Mouse (Mus musculus) bone marrow macrophage, adult 2 months (primary cell): ENCODE measurements around the gene Vmn1r188. TPM values are rescaled to one million over a fixed set of nuclear protein-coding genes. Genes with fewer than 3 reads are reported as not detected.
"Not testable (repeated sequence)": the region's sequence is repeated elsewhere in the genome, so short reads cannot be mapped to it uniquely, and the experiment has no call there.

ENCODE experiments used
- H3K27ac ChIP-seq: 2 replicates; pipeline ENCODE4 v1.5.1; 2012; ENCODE audit warnings: low read depth, low read length; ENCODE audit not compliant: insufficient read depth
- H3K4me1 ChIP-seq: 2 replicates; pipeline ENCODE4 v1.6.1; 2012; ENCODE audit warnings: low read length; ENCODE audit not compliant: control insufficient read depth, insufficient read depth
- H3K4me3 ChIP-seq: 2 replicates; pipeline ENCODE4 v1.5.1; 2012; ENCODE audit warnings: mild to moderate bottlenecking, low read length, moderate library complexity; ENCODE audit not compliant: insufficient read depth
- CTCF ChIP-seq: IDR thresholded peaks from 2 replicates; pipeline ENCODE4 v1.5.1; 2012; ENCODE audit warnings: low read depth, mild to moderate bottlenecking, low read length, moderate library complexity
- POLR2A ChIP-seq: IDR thresholded peaks from 2 replicates; pipeline ENCODE4 v1.6.1; 2012; ENCODE audit warnings: mild to moderate bottlenecking, low read depth, low read length, borderline replicate concordance
- polyA plus RNA-seq: library from polyadenylated mRNA; stranded (reverse); fragments of >200 nt; gene quantifications from 2 replicates; pipeline ENCODE4 v1.2.4, GENCODE M21; 2012; ENCODE audit not compliant: missing spikeins, insufficient read depth, insufficient read length

Gene Vmn1r188
- polyA plus RNA-seq, 1 experiment, result not detected

DNA sequence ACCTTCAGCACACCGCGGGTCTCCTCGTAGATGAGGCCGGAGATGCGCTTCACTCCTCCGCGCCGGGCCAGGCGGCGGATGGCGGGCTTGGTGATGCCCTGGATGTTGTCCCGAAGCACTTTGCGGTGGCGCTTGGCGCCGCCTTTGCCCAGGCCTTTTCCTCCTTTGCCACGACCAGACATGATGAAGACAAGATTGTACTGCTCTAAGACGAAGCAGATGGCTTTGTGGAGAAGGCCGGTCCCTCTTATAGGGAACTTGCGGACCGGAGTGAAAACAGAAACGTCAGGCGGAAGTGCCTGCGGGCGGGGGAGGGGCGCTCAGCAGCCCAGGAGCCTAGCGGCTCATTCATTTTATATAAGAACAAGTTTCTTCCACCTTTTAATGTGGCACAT, 43.1 kb upstream of the Vmn1r188 start, which contains the start of gene Hist1h4i:
Gene Hist1h4i, minus strand, starts transcription at position 221 of the 395 bp plus-strand sequence.
- TF ChIP-seq POLR2A, result peak; percentile 16; the same call in 1 of the 2 replicates
- Histone ChIP-seq H3K27ac (peak within 1 kb of the TSS; percentile 96), H3K4me1 (peaks cover 13% of the 10 kb centered on the region), H3K4me3 (peak within 1 kb of the TSS; percentile 66)

DNA sequence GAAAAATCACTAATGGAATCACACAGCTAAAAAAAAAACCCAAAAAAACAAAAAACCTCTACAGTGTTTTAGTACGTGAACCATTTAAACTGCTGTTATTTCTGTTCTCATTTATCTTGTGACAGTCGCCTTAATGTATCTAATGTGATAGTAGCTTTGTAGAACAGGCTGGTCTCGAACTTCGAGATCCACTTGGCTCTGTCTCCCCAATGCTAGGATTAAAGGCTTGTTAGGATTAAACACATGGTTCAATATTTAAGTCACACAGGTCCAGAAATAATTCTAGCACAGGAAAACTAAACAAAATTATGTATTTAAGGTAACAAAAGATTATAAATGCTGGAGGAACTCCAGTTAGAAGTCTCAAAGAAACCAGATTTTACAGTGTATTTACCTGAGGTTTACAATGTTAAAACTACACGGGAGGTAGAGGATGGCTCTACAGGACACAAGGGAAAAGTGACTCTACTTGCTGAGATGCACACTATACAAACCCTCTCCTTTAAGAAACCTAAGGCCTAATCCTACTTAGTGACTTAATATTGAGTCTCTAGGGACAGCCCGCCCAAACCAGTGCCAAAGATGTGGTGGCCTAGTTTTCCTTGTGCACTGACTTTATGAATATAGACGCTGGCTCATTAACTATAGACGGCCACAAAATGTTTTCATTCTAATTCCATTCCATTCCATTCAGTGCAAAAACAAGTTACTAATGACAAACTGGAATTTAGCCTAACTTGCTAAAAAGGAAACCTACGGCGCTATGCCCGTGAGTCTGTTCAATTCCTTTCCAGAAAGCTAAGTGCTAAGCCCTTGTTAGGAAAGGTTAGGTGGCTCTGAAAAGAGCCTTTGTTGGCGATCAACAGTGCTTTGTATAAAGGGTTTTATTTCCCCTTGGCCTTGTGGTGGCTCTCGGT, 42.3 kb upstream of the Vmn1r188 start:
- peaks cover 9% of the 10 kb centered on the region for H3K4me1 ChIP-seq
- no peak for TF ChIP-seq CTCF
- peak overlapping the region; percentile 96 for H3K27ac ChIP-seq
- peak overlapping the region; percentile 66 for H3K4me3 ChIP-seq

DNA sequence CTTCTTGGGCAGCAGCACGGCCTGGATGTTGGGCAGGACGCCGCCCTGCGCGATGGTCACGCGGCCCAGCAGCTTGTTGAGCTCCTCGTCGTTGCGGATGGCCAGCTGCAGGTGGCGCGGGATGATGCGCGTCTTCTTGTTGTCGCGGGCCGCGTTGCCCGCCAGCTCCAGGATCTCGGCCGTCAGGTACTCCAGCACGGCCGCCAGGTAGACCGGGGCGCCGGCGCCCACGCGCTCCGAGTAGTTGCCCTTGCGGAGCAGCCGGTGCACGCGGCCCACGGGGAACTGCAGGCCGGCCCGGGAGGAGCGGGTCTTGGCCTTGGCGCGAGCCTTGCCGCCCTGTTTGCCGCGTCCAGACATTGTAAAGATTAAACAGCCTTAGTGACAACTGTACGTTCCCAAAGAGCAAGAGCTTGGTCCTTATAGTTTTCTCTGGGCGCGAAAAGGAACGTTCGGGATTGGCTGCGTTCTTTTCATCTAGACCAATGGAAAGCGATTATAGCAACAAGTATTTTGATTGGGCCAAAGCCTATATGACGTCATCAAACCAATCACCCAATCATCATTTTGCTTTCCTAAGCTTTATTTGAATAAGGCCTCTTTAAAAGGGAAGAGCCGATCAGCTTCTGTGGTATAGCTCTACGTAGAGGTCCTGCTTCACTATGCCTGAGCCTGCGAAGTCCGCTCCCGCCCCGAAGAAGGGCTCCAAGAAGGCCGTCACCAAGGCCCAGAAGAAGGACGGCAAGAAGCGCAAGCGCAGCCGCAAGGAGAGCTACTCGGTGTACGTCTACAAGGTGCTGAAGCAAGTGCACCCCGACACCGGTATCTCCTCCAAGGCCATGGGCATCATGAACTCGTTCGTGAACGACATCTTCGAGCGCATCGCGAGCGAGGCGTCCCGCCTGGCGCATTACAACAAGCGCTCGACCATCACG, 41.4 kb upstream of the Vmn1r188 start, which contains the start of the genes Hist1h2ag and Hist1h2bj:
Gene Hist1h2ag, minus strand, starts transcription at position 377 of the 935 bp plus-strand sequence.
Gene Hist1h2bj, plus strand, starts transcription at position 647 of the 935 bp plus-strand sequence.
- H3K4me3 ChIP-seq, result peak within 1 kb of the TSS; percentile 66
- TF ChIP-seq POLR2A, result 0 out of 2 replicates have a peak, but pooled peaks have one; percentile 64
- peak within 1 kb of the TSS; percentile 96 for H3K27ac ChIP-seq
- not testable (repeated sequence) for H3K4me1 ChIP-seq

DNA sequence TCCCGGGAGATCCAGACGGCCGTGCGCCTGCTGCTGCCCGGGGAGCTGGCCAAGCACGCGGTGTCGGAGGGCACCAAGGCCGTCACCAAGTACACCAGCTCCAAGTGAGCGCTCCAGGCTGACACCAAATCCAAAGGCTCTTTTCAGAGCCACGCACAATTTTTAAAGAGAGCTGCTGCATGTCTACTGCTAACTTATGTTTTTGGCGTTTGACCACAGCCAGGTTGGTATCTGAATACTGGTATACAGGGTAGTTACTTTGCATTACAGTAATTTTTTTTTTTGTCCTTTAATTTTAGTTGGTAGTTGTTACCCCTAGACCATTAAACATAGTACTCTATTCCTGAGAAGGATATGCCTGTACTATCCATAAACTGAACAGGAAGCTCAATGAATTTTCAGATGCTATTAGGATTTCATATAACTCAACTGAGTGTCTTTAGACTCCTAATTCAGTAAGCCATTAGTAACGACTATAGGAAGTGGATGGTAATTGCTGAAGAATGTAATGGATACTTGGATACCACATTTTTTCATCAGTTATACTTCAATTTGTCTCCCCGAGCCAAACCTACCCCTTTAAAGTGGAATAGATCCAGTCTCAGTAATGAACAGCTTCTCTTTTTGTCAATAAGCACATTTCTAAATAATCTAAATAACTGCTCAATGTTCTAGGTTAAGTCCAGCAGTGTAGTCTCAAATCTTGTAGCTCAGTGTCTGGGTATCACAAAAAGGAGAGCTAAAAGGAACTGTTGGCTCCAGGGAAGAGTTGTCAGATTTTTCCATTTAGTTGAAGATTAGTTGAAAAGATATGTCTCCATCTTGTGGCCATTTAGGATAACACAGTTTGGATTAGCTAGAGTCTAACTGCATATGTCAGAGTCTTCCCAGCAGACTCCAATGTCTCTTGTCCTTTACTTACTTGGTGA, 40.5 kb upstream of the Vmn1r188 start:
- TF ChIP-seq CTCF (no peak), POLR2A (no peak)

DNA sequence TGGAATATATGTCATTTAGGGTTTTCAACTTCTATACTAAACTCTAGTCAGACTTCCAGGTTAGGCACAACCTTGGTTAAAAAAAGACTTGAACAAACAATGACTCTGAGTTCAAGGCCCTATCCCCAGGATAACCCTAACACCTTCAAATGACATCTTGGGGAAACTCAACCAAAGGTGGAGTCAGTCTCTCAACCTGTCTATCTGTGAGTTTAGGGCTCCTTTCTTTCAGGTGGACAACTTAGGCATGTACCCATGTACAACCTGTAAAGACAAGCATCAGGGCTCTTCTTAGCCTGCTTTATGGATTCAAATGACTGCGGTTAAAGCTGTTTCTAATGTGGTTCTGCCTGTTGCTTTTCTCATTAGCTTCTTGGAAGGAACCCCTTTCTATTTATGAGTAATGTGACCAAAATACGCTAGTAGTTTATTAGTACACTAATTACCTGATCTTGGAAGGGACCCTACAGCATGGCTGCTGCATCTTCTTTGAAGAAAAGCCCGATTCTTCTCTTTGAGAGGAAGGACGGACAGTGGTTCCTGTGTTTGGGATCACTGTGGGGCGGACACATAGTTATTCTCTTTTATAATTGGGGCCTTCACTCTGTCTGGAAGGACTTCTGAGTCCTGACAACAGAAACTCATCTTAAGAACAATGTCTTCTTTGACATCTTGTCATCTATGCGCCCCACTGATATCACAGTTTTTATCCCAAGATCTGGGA, 39.6 kb upstream of the Vmn1r188 start:
- TF ChIP-seq CTCF (no peak), POLR2A (no peak)
- Histone ChIP-seq H3K4me3 (no peak overlapping the region), H3K27ac (no peak overlapping the region), H3K4me1 (peaks cover 11% of the 10 kb centered on the region)

More for the DNA sequence above, 40.5 kb upstream of the Vmn1r188 start:
- Histone ChIP-seq H3K27ac (peak overlapping the region; percentile 53), H3K4me1 (peaks cover 9% of the 10 kb centered on the region), H3K4me3 (peak overlapping the region; percentile 52)

DNA sequence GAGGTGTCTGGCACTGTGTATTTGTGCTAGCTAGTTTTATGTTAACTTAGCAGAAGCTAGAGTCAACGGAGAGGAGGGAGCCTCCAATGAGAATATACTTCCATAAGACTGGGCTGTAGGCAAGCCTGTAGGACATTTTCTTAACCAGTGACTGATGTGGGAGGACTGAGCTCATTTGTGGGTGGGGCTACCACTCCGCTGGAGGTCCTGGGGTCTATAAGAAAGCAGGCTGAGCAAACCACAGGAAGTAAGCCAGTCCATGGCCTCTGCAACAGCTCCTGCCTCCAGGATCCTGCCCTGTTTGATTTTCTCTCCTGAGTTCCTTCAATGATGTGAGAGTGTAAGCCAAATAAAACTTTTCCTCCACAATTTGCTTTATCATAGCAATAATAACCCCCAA, 38.9 kb upstream of the Vmn1r188 start:
- Histone ChIP-seq H3K4me3 (no peak overlapping the region), H3K4me1 (peaks cover 7% of the 10 kb centered on the region), H3K27ac (no peak overlapping the region)
- TF ChIP-seq CTCF, result no peak
- no peak for TF ChIP-seq POLR2A

DNA sequence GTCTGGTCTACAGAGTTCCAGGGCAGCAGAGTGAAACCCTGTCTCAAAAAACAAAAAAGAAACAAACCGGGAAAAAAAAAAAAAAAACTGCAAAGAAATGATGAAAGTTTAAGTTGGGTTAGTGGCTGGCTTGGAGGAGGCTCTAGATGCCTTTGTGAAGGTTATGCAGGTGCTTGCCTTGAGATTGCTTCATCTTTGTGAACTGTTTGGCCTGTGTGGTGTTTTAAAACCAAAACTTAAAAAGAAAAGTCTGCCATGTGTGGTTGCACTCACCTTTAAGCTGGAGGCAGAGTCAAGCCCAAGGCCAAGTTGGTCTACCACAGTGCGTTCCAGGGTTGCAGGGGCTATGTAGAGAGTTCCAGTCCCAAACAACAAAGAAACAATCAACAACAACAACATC, 35.2 kb upstream of the Vmn1r188 start:
- H3K4me3 ChIP-seq, result no peak overlapping the region
- peaks cover 7% of the 10 kb centered on the region for H3K4me1 ChIP-seq
- TF ChIP-seq CTCF, result no peak
- TF ChIP-seq POLR2A, result no peak
- H3K27ac ChIP-seq, result no peak overlapping the region

DNA sequence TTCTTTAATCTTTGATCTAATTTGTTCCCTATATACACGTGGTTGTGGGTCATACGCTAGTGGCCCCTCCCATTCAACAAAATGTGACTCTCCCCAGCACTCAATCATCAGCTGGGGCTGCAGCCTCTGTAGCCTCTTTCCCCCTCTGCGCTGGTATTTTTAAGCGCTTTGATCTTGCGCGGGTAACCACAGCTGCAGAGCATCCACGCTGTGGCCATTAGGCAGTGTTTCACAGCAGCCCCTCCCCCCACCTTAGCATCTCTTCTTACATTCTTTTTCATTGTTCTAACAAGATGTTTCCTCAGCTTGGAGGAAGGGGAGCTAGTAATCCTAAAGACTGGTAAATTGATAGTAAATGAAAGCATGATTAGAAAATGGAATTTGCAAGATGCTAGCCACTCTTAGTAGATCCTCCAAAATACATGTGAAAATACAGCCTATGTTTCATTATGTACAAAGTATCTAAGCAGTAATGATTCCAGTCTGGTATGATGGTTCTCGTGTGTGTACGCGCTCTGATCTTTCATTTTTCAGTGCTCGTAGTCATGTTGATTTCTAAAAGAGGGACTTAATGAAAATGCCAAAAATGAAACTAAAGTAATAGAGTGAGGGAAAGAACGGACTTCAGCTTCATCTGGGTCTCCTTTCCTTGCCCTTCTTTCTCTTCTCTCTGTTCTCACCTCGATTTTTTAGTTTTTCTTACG, 34.4 kb upstream of the Vmn1r188 start:
- TF ChIP-seq CTCF (no peak), POLR2A (0 out of 2 replicates have a peak, but pooled peaks have one; percentile 40)
- peak overlapping the region; percentile 76 for H3K27ac ChIP-seq
- H3K4me1 ChIP-seq, result peaks cover 4% of the 10 kb centered on the region
- peak overlapping the region; percentile 78 for H3K4me3 ChIP-seq
